Mouse (Mus musculus): Measurements from ENCODE around the gene Socs4.

Socs4 gene

DNA sequence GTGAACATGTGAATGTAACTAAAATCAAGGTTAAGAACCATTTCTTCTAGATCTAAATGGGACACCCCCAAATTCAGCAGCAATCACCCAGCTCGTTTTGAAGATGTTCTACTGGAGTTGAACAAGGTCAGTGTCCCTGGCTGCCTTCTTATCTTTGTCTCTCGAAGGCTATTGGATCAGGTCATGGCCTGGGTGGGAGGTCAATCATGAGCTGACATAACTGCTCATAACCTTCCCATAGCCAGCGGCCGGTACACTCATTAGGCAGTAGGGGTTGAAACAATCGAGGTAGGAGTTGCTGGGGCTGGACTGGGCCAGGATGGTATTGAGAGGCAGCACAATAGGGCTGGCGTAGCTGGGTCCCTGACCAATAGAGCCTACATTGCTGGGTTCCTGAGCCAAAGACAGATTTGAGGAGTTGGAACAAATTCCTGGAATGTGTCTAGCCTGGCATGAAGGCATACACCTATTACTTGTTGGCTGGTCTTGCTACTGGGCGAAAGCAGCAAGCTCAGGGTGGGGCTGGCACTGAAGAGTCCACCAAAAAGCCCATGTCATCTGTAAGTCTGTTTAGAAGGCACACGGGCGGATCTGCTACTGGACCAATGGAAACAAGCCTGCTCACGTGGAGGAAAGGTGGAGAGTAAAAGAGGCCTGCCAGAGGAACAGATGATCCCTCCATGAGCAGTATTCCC is 63.6 kb downstream of the Socs4 start:
- WGBS: 91% methylated on average over 10 of the region's 10 CpGs

- WGBS: 65% methylated on average over 4 of the region's 4 CpGs
Observed at GRCm38 (mm10) chr14:47341811-47342291, 65.1 kb downstream of the Socs4 start.
